Mouse (Mus musculus) urinary bladder, adult 2 months (tissue): ENCODE measurements around the gene Smad1. TPM values are rescaled to one million over a fixed set of nuclear protein-coding genes. Genes with fewer than 3 reads are reported as not detected.

Experiments used
- DNase-seq: peaks from one replicate; pipeline ENCODE4 v3.0.0; 2022; ENCODE audit warnings: low spot score
- polyA plus RNA-seq: library from polyadenylated mRNA; depleted of rRNA; stranded (reverse); fragments of >200 nt; gene quantifications from 2 replicates; pipeline ENCODE4 v1.2.3, GENCODE M21; 2012

Smad1 gene
- polyA plus RNA-seq, 1 experiment = 32.6 TPM

DNA sequence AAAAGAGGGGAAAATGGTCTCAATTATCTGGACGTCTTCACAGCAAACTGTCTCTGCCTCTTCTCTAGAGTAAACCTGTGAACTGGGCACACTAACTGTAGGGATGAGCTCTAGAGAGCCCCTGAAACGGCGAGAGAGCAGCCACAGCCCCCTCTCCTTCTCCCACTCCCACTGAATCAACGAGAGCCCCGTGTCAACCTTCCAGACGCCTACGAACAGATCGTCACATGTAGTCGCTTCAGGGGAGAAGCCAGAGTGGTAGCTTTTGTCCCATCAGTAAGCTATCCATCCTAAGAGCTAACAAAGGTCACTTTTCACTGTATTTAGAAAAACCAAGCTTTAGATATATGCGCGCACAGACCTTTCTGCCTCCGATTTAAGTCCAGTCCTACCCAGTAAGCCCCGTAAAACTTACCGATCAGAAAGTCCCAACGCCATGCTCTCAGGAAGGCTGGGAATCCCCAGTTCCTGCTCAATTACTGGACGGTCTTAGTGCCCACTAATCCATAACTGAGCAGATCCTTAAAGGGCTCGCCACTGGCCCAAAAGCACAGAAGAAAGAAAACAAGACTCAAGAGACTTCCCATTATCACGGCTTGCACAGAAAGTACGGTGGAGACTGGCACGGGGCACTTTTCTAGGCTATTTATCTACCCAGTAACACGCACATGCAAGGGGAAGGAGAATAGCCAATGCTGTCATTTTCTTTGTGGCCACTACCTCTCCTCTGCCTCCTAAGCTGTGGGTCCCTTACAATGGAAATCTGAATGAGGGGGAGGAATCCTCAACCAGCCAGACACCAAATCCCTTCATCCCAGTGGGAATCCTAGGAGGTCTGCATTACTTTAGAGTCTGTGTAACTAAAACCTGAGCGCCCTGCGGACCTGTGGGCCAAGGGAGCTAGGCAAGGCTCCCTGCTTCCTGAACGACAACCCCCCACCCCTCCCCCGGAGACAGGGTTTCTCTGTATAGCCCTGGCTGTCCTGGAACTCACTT, 14.7 kb downstream of the Smad1 start:
- DNase-seq = no peak

DNA sequence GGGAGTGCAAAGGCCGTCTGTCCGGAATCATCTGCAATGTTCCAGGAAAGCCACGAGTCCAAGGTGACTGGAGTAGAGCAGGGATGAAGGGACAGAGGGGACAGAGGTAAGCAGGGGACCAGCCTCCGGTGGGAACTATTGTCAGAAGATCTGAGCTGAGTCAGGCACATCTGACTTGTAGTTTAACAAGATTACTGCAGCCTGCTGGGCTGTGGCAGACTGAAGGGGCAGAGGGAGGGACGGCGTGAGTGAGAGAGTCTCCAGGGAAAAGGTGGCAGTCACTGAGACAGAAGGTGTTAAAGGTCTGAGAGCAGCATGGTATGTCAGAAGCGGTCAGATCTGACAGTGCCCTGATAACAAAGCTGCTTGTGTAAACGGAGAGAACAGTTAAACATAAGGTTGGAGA, 16.5 kb downstream of the Smad1 start:
- DNase-seq = no peak

GRCm38 (mm10) chr8:79381771-79382170, 17.5 kb downstream of the Smad1 start:
- no peak for DNase-seq

DNA sequence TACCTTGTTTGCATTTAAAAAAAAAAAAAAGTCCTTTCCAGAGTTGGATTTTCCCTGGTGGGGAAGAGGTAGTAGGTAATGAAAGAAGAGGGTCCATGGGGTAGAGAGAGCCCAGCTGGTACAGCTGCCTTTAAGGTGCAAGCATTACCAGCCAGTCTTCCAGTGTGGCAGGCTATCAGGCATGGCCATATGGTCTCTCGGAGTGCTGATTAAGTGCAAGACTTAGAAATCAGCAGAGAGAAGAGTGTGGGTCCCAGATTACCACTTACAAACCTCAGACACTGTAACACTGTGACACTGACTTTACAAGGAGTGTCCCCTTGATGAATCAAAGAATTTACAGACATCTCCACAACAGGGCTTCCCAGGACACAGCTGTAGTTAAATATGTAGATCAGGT, 18.9 kb downstream of the Smad1 start:
- DNase-seq = no peak

DNA sequence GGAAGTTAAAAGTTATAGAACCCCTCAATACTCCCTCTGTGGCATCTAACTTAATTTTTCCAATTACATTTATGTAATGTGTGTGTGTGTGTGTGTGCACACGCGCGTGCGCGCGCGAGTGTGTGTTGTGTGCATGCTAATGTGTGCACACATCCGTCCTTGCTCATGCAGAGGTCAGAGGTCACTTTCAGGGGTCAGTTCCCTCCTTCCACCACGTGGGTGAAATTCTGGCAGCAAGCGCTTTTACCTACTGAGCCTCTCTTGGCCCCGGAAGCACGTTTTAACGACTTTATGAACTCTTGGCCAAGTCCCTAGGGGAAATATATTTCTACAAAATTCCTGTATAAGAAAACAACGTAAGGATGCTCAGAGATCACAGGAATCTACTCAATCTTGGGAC, 19.3 kb downstream of the Smad1 start:
- no peak for DNase-seq

DNA sequence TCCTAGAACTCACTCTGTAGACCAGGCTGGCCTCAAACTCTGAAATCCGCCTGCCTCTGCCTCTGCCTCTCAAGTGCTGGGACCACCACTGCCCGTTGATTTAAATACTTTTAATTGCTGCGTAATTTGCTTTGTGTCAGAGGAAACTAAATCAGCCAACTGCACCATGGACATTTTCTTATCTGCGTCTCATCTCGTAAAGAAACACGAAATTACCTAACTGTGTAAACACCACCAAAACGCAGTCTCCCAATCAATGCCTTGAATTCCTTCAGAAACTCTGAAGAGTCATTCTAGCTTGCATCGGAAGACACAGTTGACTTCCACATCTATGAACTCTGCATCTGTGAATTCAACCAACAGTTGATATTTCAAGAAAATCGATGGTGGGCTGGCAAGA, 22.7 kb downstream of the Smad1 start:
- no peak for DNase-seq

DNA sequence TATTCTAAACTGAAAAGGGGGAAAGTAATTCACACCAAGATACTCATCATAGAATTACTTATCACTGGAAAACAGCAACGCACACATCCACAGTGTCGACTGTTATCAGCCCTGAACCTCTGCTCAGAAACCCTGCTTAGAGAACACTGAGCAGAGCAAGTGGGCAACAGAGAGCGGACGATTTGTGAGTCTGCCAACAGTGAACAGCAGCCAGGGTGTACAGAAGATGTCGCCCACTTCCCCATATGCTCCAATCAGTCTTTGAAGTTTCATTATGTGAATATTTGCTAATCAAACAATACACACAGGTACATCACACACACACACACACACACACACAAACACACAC, 23.6 kb downstream of the Smad1 start:
- no peak for DNase-seq

DNA sequence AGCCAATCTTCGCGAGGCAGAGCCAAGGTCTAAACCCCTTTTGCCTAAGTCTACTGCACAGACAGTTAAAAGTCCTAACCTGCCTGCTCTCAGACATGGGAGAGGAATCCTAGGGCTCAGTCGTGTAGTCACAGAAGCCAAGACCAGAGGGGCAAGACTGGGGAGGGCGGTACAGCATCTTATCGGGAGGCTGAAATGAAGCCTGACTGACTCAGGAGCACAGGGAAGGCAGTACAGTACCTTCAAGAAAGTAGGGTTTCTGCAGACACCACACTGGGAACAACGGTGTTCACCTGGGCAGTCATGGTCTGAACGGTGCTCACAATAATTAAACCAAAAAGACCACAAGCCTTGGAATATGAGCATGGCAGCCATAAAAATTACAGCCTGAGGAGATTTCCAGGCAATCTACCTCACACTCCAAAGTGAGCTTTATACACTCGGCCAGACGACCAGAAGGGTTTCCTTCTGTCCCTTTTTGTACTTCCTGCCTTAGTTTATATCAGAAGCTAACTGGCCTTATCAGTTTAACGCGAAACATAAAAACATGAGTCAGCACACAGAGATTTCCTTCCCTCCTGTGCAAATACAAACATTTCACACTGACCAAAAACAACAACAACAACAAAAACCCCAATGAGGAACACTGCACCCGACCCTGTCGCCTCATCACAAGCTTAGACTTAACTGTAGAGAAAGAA, 24.1 kb downstream of the Smad1 start:
- no peak for DNase-seq

GRCm38 (mm10) chr8:79374410-79374809, 24.9 kb downstream of the Smad1 start:
- DNase-seq = no peak

DNA sequence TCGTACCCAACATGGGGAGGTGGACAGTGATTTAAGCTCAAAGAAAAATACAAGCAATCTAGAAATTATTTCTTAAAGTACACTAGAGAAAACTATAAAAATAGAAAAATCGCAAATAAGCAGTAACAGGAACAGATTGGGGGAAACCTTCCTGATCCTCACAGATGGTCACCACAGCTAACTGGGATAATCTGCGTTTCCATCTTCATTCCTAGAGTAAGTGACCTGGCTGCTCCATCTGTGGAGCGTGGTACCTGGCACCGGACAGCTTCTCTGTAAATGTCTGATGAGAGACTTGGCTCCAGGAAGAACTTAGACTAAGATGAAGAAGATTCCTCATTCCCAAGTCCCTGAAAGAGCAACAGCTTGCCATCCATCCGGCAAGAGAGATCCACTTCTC, 25.8 kb downstream of the Smad1 start:
- DNase-seq = no peak

- no peak for DNase-seq
These were observed 26.4 kb downstream of the Smad1 start for GRCm38 (mm10) chr8:79372960-79373359.

GRCm38 (mm10) chr8:79372521-79372920, 26.8 kb downstream of the Smad1 start:
- no peak for DNase-seq

GRCm38 (mm10) chr8:79372084-79372483, 27.2 kb downstream of the Smad1 start:
- no peak for DNase-seq

DNA sequence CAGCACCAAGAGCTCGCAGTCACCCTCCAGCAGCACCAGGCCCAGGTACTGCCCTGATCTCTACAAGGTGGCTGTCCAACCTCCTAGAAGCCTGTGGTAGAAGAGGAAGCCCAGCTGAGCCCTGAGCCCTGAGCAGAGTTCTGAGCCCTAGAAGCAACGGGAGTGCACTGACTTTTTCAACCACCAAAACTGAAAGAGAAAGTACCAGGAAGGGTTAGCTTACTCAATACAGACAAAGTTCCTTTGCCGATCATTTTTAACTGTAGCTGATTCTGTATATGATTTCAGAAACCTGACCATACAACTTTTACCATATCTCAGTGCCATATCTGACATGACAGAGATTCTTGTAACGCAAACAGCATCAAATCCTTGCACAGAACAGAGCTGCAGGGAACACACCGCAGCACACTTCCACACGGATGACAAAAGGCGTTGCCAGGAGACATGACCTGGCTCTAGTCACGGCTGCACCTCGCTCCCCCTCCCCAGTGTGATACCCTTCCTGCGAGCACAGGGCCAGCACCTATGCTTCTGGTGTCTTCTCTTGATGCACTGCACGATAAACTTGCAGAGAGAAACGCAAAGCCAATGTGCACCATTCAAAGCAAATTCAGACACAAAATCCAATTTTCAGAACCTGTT, 28.6 kb downstream of the Smad1 start:
- no peak for DNase-seq

GRCm38 (mm10) chr8:79369163-79369562, 30.2 kb downstream of the Smad1 start:
- DNase-seq = no peak

DNA sequence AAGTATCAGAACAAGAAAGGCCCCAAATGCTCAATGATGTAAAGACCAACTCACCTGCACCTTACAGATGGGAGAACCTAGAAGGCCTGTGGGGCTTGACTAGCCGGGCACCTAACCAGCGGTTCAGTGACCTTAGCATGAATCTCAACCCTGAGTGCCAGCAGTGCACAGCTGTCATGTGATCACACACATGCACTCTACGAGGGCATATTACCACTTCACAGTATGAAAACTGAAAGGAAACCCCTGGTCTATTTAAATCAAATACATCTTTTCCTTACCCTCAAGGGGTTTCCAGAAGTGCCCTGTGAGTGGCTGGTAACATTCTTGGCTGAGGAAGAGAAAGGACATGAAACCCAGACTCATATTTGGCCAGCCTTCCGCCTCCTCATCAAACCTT, 31.4 kb downstream of the Smad1 start:
- DNase-seq = no peak

DNA sequence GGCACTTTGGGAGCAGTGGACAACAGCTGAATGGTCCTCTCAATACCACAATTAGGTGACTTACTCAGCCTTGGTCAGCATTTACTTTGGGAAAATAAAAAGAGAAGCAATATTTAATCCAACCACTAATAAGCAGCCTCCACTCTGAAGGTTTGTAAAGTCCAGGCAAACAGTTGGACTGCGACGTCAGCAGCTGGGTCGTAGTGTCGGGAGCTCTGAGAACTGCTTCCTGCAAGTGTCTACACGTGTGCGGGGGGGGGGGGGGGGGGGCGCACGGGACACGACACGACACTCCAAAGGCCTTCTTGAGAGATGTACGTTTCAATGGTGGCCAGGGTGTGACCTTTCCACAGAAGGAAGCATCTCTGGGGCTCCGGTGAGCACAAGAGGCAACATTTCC, 32.0 kb downstream of the Smad1 start:
- DNase-seq = no peak

- no peak for DNase-seq
These were observed 33.1 kb downstream of the Smad1 start for GRCm38 (mm10) chr8:79366227-79366626.

DNA sequence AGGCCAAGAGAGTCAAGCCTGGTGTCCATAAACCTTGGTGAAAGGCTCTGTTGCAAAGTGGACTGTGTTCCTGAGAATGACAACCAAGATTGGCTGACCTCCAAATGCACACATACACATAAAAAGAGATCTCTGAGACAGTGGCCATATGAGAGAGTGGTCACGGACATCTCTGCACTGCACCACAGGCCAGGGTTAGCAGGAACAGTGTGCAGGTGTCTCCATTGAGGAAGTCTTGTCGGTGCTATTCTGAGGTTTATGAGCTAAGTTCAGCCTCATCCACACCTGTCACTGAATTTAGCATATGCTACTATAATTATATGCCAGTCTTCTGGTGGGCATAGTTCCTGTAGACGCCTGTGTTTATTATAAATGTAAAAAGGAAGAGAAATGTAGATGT, 33.6 kb downstream of the Smad1 start:
- no peak for DNase-seq

DNA sequence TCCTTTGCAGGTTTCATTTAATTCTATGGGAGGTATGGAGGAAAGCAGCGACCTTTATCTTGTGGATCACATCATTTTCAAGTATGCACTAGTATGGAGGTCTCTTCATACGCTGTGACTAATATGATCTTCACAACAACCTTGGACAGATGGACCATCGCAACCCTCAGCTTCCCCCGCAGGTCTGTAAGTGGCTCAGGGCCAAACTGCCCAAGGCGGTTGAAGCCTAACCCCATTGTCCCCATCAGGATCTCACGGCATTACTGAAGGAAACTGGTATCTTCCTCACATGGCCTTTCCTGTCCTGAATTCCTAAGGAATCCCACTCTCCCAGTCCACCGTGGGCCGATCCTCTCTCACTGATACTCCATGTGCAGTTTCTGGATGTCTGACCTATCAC, 34.5 kb downstream of the Smad1 start:
- DNase-seq = no peak

GRCm38 (mm10) chr8:79362430-79362829, 36.9 kb downstream of the Smad1 start:
- DNase-seq = no peak

DNA sequence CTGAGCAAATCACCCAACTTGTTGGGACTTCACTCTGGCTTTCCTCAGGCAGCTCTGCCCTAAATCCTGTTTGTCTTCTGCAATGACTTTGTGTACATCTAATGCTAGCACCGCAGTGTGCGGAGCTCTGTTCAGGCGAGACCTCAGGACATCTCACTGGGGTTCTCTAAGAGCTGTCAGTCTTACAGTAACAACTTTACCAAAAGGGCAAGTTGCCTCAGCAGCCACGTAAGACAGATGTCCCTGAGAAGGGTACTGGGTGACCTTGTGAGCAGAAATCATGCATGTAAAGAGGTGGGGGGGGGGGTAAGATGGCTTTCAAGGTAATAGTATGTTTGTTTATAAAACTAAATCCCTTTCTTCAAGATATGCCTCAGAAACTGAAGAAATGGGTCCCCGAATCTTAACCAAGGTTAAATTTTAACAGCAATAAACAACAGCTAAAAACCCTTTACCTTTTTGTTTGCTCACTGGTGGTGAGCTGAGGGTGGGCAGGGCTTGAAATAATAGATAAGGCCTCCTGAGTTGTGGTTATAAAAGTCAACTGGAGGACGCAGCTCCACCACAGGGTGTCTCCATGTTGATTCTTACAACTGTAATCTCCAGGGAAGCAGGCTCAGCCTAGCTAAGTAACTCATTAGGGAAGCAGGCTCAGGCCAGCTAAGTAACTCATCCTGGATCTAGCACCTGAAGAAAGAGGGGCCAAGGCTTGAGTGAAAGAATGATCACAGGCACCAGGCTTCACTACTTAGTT, 38.4 kb downstream of the Smad1 start:
- DNase-seq = no peak
